Mouse (Mus musculus) leukemia stem cell, adult 10-12 weeks (primary cell): ENCODE results near the gene Cabp1. TPM values are rescaled to one million over a fixed set of nuclear protein-coding genes. Genes with fewer than 3 reads are reported as not detected.

Experiments used
- polyA plus RNA-seq: library from polyadenylated mRNA; stranded (reverse); fragments of >175 nt; gene quantifications from 2 replicates; pipeline ENCODE4 v1.2.3, GENCODE M21; 2012; ENCODE audit warnings: low replicate concordance

Gene Cabp1
- polyA plus RNA-seq = 0.44 and 0.99 TPM in 2 replicates

GRCm38 (mm10) chr5:115193669-115194625 lies at the start of gene Cabp1:
Cabp1 (minus strand) TSS chr5:115194381.

GRCm38 (mm10) chr5:115235786-115236263 lies 41.6 kb upstream of the Cabp1 start, which contains the start of gene Pop5:
Pop5 (plus strand) TSS chr5:115235836.

GRCm38 (mm10) chr5:115158040-115158983 lies 35.9 kb downstream of the Cabp1 start, which contains the start of gene Mlec:
Mlec (minus strand) TSS chr5:115158179.

GRCm38 (mm10) chr5:115134234-115135165 lies 59.7 kb downstream of the Cabp1 start, which contains the start of gene Unc119b:
Unc119b (minus strand) TSS chr5:115134975.

GRCm38 (mm10) chr5:115118961-115119570 lies 75.1 kb downstream of the Cabp1 start, which contains the start of gene Acads:
Acads (minus strand) TSS chr5:115119346.

Other genes with a start within 250 kb of the Cabp1 start
- 0.20 and 0.42 TPM in 2 replicates for gene Hnf1a, start 223.3 kb downstream of the Cabp1 start, polyA plus RNA-seq
- gene Sppl3, start 183.2 kb downstream of the Cabp1 start, polyA plus RNA-seq = 22.8 and 50.6 TPM in 2 replicates
- not detected in 2 replicates for gene Gm10401, start 96.1 kb downstream of the Cabp1 start, polyA plus RNA-seq
- 25.9 and 44.0 TPM in 2 replicates for gene Acads, start 75.0 kb downstream of the Cabp1 start, polyA plus RNA-seq
- gene Unc119b, start 59.4 kb downstream of the Cabp1 start, polyA plus RNA-seq = 68.3 and 86.1 TPM in 2 replicates
- 33.4 and 81.7 TPM in 2 replicates for gene Mlec, start 36.2 kb downstream of the Cabp1 start, polyA plus RNA-seq
- 53.2 and 80.8 TPM in 2 replicates for gene Pop5, start 41.5 kb upstream of the Cabp1 start, polyA plus RNA-seq
- 290 and 465 TPM in 2 replicates for gene Rnf10, start 78.5 kb upstream of the Cabp1 start, polyA plus RNA-seq
- gene Coq5, start 85.3 kb upstream of the Cabp1 start, polyA plus RNA-seq = 24.4 and 41.7 TPM in 2 replicates
- 62.9 and 230 TPM in 2 replicates for gene Dynll1, start 106.6 kb upstream of the Cabp1 start, polyA plus RNA-seq
- 62.0 and 96.9 TPM in 2 replicates for gene Srsf9, start 132.8 kb upstream of the Cabp1 start, polyA plus RNA-seq
- gene Gatc, start 146.8 kb upstream of the Cabp1 start, polyA plus RNA-seq = 5.0 and 11.2 TPM in 2 replicates
- 0.77 and 3.8 TPM in 2 replicates for gene Triap1, start 146.8 kb upstream of the Cabp1 start, polyA plus RNA-seq
- 2,307 and 4,034 TPM in 2 replicates for gene Cox6a1, start 154.6 kb upstream of the Cabp1 start, polyA plus RNA-seq
- gene Msi1, start 235.2 kb upstream of the Cabp1 start, polyA plus RNA-seq = 1.3 and 4.1 TPM in 2 replicates